Mouse (Mus musculus) midbrain, embryonic 12.5 days (tissue): Measurements from ENCODE around the gene Gm42791. TPM values are rescaled to one million over a fixed set of nuclear protein-coding genes. Genes with fewer than 3 reads are reported as not detected.

Source experiments
- ATAC-seq: fragments of 200-750 bp; cut with Nextera tagmentation; 2 replicates; pipeline ENCODE4 v1.8.0; 2017; ENCODE audit warnings: low read depth, moderate TSS enrichment, moderate library complexity; ENCODE audit not compliant: low FRiP score
- H3K27ac ChIP-seq: fragments of 300-500 bp; sonication (generic); replicated peaks from 2 replicates; pipeline ENCODE4 v1.5.1; 2016; ENCODE audit warnings: mild to moderate bottlenecking
- H3K27me3 ChIP-seq: fragments of 300-500 bp; sonication (generic); 2 replicates; pipeline ENCODE4 v1.6.1; 2016; ENCODE audit warnings: mild to moderate bottlenecking
- H3K36me3 ChIP-seq: fragments of 300-500 bp; sonication (generic); 2 replicates; pipeline ENCODE4 v1.6.1; 2016
- H3K4me1 ChIP-seq: fragments of 300-500 bp; sonication (generic); 2 replicates; pipeline ENCODE4 v1.6.1; 2016
- H3K4me2 ChIP-seq: fragments of 300-500 bp; sonication (generic); replicated peaks from 2 replicates; pipeline ENCODE4 v1.6.1; 2016; ENCODE audit warnings: mild to moderate bottlenecking, moderate library complexity
- H3K4me3 ChIP-seq: fragments of 300-500 bp; sonication (generic); 2 replicates; pipeline ENCODE4 v1.5.1; 2016; ENCODE audit warnings: mild to moderate bottlenecking
- H3K9ac ChIP-seq: fragments of 300-500 bp; sonication (generic); replicated peaks from 2 replicates; pipeline ENCODE4 v1.6.1; 2016; ENCODE audit warnings: mild to moderate bottlenecking, moderate library complexity
- H3K9me3 ChIP-seq: fragments of 300-500 bp; sonication (generic); 2 replicates; pipeline ENCODE4 v1.6.1; 2016; ENCODE audit warnings: mild to moderate bottlenecking
- WGBS: fragments of 180-500 bp; shearing (Covaris S2); methylation state at CpG from one replicate; pipeline ENCODE4 v1.1.7; 2016; 5-methylcytosine and 5-hydroxymethylcytosine counted together
- polyA plus RNA-seq: library from polyadenylated mRNA; unstranded; fragments of >200 nt; fragmentation: Nextera tagmentation; extraction: Ambion mirVana; gene quantifications from 2 replicates; pipeline ENCODE4 v1.2.1, GENCODE M21; 2016

Gene Gm42791
- polyA plus RNA-seq, 1 experiment from 2014 or later, result 2.0 TPM

- H3K27ac ChIP-seq, result no peak overlapping the region
- no peaks in the 10 kb centered on the region for H3K9me3 ChIP-seq
- 0 out of 2 replicates have a peak, but pooled peaks cover 9% of the 10 kb centered on the region for H3K27me3 ChIP-seq
- no peak overlapping the region for H3K4me3 ChIP-seq
- peaks cover 13% of the 10 kb centered on the region for H3K4me1 ChIP-seq
- 34% methylated on average over 9 of the region's 9 CpGs for WGBS
- no peak overlapping the region for H3K4me2 ChIP-seq
- ATAC-seq, result no peak
- H3K36me3 ChIP-seq, result no peaks in the 10 kb centered on the region
- no peak overlapping the region for H3K9ac ChIP-seq
These were observed 36.6 kb downstream of the Gm42791 start for GRCm38 (mm10) chr5:148958355-148958754.

- 62% methylated on average over 9 of the region's 9 CpGs for WGBS
- no peaks in the 10 kb centered on the region for H3K36me3 ChIP-seq
These were observed 37.9 kb downstream of the Gm42791 start for GRCm38 (mm10) chr5:148956898-148957535.

GRCm38 (mm10) chr5:148956091-148956490, 38.9 kb downstream of the Gm42791 start:
- ATAC-seq, result no peak

More at GRCm38 (mm10) chr5:148956898-148957535, 37.9 kb downstream of the Gm42791 start:
- Histone ChIP-seq H3K27ac (no peak overlapping the region), H3K27me3 (0 out of 2 replicates have a peak, but pooled peaks cover 9% of the 10 kb centered on the region), H3K9me3 (no peaks in the 10 kb centered on the region), H3K4me2 (no peak overlapping the region), H3K9ac (no peak overlapping the region), H3K4me3 (no peak overlapping the region), H3K4me1 (peaks cover 13% of the 10 kb centered on the region)
- ATAC-seq, result no peak

GRCm38 (mm10) chr5:148955575-148955974, 39.4 kb downstream of the Gm42791 start:
- 86% methylated on average over 6 of the region's 6 CpGs for WGBS

More at GRCm38 (mm10) chr5:148956091-148956490, 38.9 kb downstream of the Gm42791 start:
- Histone ChIP-seq H3K4me2 (no peak overlapping the region), H3K27me3 (0 out of 2 replicates have a peak, but pooled peaks cover 9% of the 10 kb centered on the region), H3K27ac (no peak overlapping the region), H3K9me3 (no peaks in the 10 kb centered on the region), H3K9ac (no peak overlapping the region), H3K4me1 (peaks cover 13% of the 10 kb centered on the region), H3K36me3 (no peaks in the 10 kb centered on the region), H3K4me3 (no peak overlapping the region)
- 82% methylated on average over 9 of the region's 9 CpGs for WGBS

GRCm38 (mm10) chr5:148954314-148955060, 40.5 kb downstream of the Gm42791 start:
- Histone ChIP-seq H3K27me3 (0 out of 2 replicates have a peak, but pooled peaks cover 8% of the 10 kb centered on the region), H3K9me3 (no peaks in the 10 kb centered on the region), H3K36me3 (no peaks in the 10 kb centered on the region), H3K4me2 (no peak overlapping the region), H3K27ac (no peak overlapping the region), H3K4me1 (peaks cover 7% of the 10 kb centered on the region), H3K9ac (no peak overlapping the region), H3K4me3 (no peak overlapping the region)
- WGBS, result 82% methylated on average over 22 of the region's 22 CpGs
- ATAC-seq, result no peak

More at GRCm38 (mm10) chr5:148955575-148955974, 39.4 kb downstream of the Gm42791 start:
- 0 out of 2 replicates have a peak, but pooled peaks cover 9% of the 10 kb centered on the region for H3K27me3 ChIP-seq
- H3K4me2 ChIP-seq, result no peak overlapping the region
- no peak overlapping the region for H3K4me3 ChIP-seq
- H3K27ac ChIP-seq, result no peak overlapping the region
- peaks cover 13% of the 10 kb centered on the region for H3K4me1 ChIP-seq
- ATAC-seq, result no peak
- H3K36me3 ChIP-seq, result no peaks in the 10 kb centered on the region
- no peaks in the 10 kb centered on the region for H3K9me3 ChIP-seq
- no peak overlapping the region for H3K9ac ChIP-seq

- no peaks in the 10 kb centered on the region for H3K27me3 ChIP-seq
- ATAC-seq, result no peak
- H3K9ac ChIP-seq, result no peak overlapping the region
- H3K9me3 ChIP-seq, result no peaks in the 10 kb centered on the region
- H3K4me1 ChIP-seq, result no peaks in the 10 kb centered on the region
- H3K27ac ChIP-seq, result no peak overlapping the region
- no peak overlapping the region for H3K4me2 ChIP-seq
- no peak overlapping the region for H3K4me3 ChIP-seq
- WGBS, result 83% methylated on average over 5 of the region's 5 CpGs
- H3K36me3 ChIP-seq, result no peaks in the 10 kb centered on the region
These were observed 41.8 kb downstream of the Gm42791 start for GRCm38 (mm10) chr5:148953098-148953497.

- Histone ChIP-seq H3K27me3 (no peaks in the 10 kb centered on the region), H3K4me2 (no peak overlapping the region), H3K4me3 (no peak overlapping the region), H3K36me3 (no peaks in the 10 kb centered on the region), H3K9ac (no peak overlapping the region), H3K27ac (no peak overlapping the region), H3K4me1 (no peaks in the 10 kb centered on the region), H3K9me3 (no peaks in the 10 kb centered on the region)
- 45% methylated on average over 6 of the region's 6 CpGs for WGBS
- no peak for ATAC-seq
These were observed 42.5 kb downstream of the Gm42791 start for GRCm38 (mm10) chr5:148952419-148952818.

GRCm38 (mm10) chr5:148951360-148951759, 43.6 kb downstream of the Gm42791 start:
- 95% methylated on average over 5 of the region's 5 CpGs for WGBS

GRCm38 (mm10) chr5:148950064-148950463, 44.9 kb downstream of the Gm42791 start:
- no peak overlapping the region for H3K27ac ChIP-seq
- no peak overlapping the region for H3K9ac ChIP-seq
- no peak overlapping the region for H3K4me3 ChIP-seq
- H3K4me1 ChIP-seq, result no peaks in the 10 kb centered on the region
- 71% methylated on average over 15 of the region's 15 CpGs for WGBS
- no peaks in the 10 kb centered on the region for H3K9me3 ChIP-seq
- no peak overlapping the region for H3K4me2 ChIP-seq
- no peak for ATAC-seq
- no peaks in the 10 kb centered on the region for H3K36me3 ChIP-seq
- H3K27me3 ChIP-seq, result no peaks in the 10 kb centered on the region

More at GRCm38 (mm10) chr5:148951360-148951759, 43.6 kb downstream of the Gm42791 start:
- Histone ChIP-seq H3K4me3 (no peak overlapping the region), H3K4me2 (no peak overlapping the region), H3K9ac (no peak overlapping the region), H3K4me1 (no peaks in the 10 kb centered on the region), H3K36me3 (no peaks in the 10 kb centered on the region), H3K27me3 (no peaks in the 10 kb centered on the region), H3K9me3 (no peaks in the 10 kb centered on the region), H3K27ac (no peak overlapping the region)
- ATAC-seq, result no peak

GRCm38 (mm10) chr5:148948577-148948976, 46.4 kb downstream of the Gm42791 start:
- H3K9ac ChIP-seq, result no peak overlapping the region
- no peaks in the 10 kb centered on the region for H3K9me3 ChIP-seq
- H3K4me3 ChIP-seq, result no peak overlapping the region
- H3K4me2 ChIP-seq, result no peak overlapping the region
- no peaks in the 10 kb centered on the region for H3K27me3 ChIP-seq
- WGBS, result 80% methylated on average over 9 of the region's 9 CpGs
- no peak for ATAC-seq
- H3K4me1 ChIP-seq, result peaks cover 4% of the 10 kb centered on the region; the same call in 1 of the 2 replicates
- H3K36me3 ChIP-seq, result no peaks in the 10 kb centered on the region
- H3K27ac ChIP-seq, result no peak overlapping the region

- H3K4me3 ChIP-seq, result no peak overlapping the region
- no peaks in the 10 kb centered on the region for H3K27me3 ChIP-seq
- H3K27ac ChIP-seq, result no peak overlapping the region
- H3K9me3 ChIP-seq, result no peaks in the 10 kb centered on the region
- no peak overlapping the region for H3K9ac ChIP-seq
- ATAC-seq, result no peak
- 82% methylated on average over 3 of the region's 4 CpGs for WGBS
- no peaks in the 10 kb centered on the region for H3K36me3 ChIP-seq
- peaks cover 7% of the 10 kb centered on the region; the same call in 1 of the 2 replicates for H3K4me1 ChIP-seq
- no peak overlapping the region for H3K4me2 ChIP-seq
These were observed 47.5 kb downstream of the Gm42791 start for GRCm38 (mm10) chr5:148947412-148947811.

- no peak for ATAC-seq
- no peaks in the 10 kb centered on the region for H3K36me3 ChIP-seq
- no peaks in the 10 kb centered on the region for H3K9me3 ChIP-seq
- H3K4me1 ChIP-seq, result peaks cover 7% of the 10 kb centered on the region; the same call in 1 of the 2 replicates
- H3K27ac ChIP-seq, result no peak overlapping the region
- H3K9ac ChIP-seq, result no peak overlapping the region
- H3K4me2 ChIP-seq, result no peak overlapping the region
- WGBS, result 79% methylated on average over 5 of the region's 5 CpGs
- no peaks in the 10 kb centered on the region for H3K27me3 ChIP-seq
- H3K4me3 ChIP-seq, result no peak overlapping the region
These were observed 48.2 kb downstream of the Gm42791 start for GRCm38 (mm10) chr5:148946787-148947186.
